ENCODE assay signal across 10 mouse cellular contexts in the genomic region with DNA sequence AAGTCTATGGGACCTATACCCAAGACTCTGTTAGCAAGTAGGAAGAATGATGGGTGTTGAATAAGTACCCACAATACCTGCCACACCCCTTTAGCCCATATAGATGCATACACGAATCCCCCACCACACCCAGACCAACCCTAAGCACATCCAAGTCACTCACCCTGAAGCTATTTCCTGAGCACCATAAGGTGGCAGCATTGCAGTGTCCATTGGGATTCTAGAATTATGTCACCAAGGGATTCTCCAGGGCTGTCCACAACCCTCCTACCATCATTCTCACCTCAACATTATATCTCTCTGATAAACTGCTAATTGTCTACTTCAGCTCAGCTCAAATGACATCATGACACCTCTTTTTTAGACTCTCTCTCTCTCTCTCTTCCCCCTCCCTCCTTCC. TPM values are rescaled to one million over a fixed set of nuclear protein-coding genes. Genes with fewer than 3 reads are reported as not detected.
DNase-seq lines count a peak whose midpoint lies in the region; ATAC-seq and TF ChIP-seq lines count a peak whose summit lies in the region.
"Had no signal": no experiment of that assay in that cellular context is flagged by ENCODE, and none has a peak within 500 bp of the region (broad histone marks: within the 10 kb centered on the region; RNA-seq: fewer than 3 reads in every experiment).

No protein-coding gene starts in this region.

- DNase-seq in cerebellum, postnatal 14 days: peak; percentile 26 to 40
- DNase-seq in liver, embryonic 14.5 days (ENCODE audit: low read depth in 3 of 3, low spot score in 3 of 3): no peak
- no peak for DNase-seq in liver
- DNase-seq in embryo, embryonic 10.5 days (ENCODE audit: low spot score): peak; percentile 60
- peak; percentile 47 for DNase-seq in lung, postnatal 36 days
- DNase-seq in urinary bladder, adult 2 months (ENCODE audit: low spot score): no peak
- no peak for DNase-seq in left cerebral cortex, adult 11 months (ENCODE audit: low spot score)

- no peaks in the 10 kb centered on the region for H3K9me3 ChIP-seq in liver, embryonic 14.5 days (ENCODE audit: control insufficient read depth, low read length)
- H3K9me3 ChIP-seq: G1E; limb, embryonic 12.5 days had no signal

- H3K27me3 ChIP-seq in liver, embryonic 14.5 days (ENCODE audit: control insufficient read depth, insufficient read depth, low read length): no peaks in the 10 kb centered on the region
- H3K27me3 ChIP-seq: limb, embryonic 12.5 days had no signal

- no peak for ATAC-seq in cerebellum, adult (ENCODE audit: insufficient number of reproducible peaks, low FRiP score, low TSS enrichment)
- ATAC-seq in liver, embryonic 14.5 days (ENCODE audit: insufficient read depth): no peak

- peak; percentile 31 for TF ChIP-seq CTCF in liver, embryonic 14.5 days (IDR thresholded peaks at IDR 0.05; ENCODE audit: low read depth)

- H3K4me3 ChIP-seq in liver, embryonic 14.5 days (ENCODE audit: insufficient read depth in 1 of 2, low read depth in 2 of 2, low read length in 2 of 2): no peak overlapping the region
- H3K4me3 ChIP-seq: limb, embryonic 12.5 days had no signal

- no peaks in the 10 kb centered on the region for H3K4me1 ChIP-seq in liver, embryonic 14.5 days (replicated peaks; ENCODE audit: control insufficient read depth in 2 of 2, insufficient read depth in 2 of 2, low read length in 1 of 2)

- no peak overlapping the region for H3K9ac ChIP-seq in liver, embryonic 14.5 days (replicated peaks)
- H3K9ac ChIP-seq: limb, embryonic 12.5 days had no signal

- WGBS in liver, embryonic 14.5 days (ENCODE audit: insufficient replicate concordance): 18% methylated on average over 1 of the region's 1 CpGs

- no peaks in the 10 kb centered on the region for H3K36me3 ChIP-seq in liver, embryonic 14.5 days (replicated peaks; ENCODE audit: control insufficient read depth, insufficient read depth, low read depth)
- H3K36me3 ChIP-seq: G1E; limb, embryonic 12.5 days had no signal

- H3K27ac ChIP-seq in liver, embryonic 14.5 days: no peak overlapping the region
- H3K27ac ChIP-seq: limb, embryonic 12.5 days had no signal

- no peak overlapping the region for H3K4me2 ChIP-seq in liver, embryonic 14.5 days (ENCODE audit: low read depth)
- H3K4me2 ChIP-seq: limb, embryonic 12.5 days had no signal

- TF ChIP-seq EP300 in liver, embryonic 14.5 days (IDR thresholded peaks at IDR 0.05; ENCODE audit: low read depth): no peak

RNA-seq across cellular contexts. Expression of a gene that starts 15.7 kb away (rescaled TPM):
- polyA plus RNA-seq in liver, embryonic 14.5 days (2012; rRNA removed): 0.10 and 0.13 TPM in 2 replicates
- polyA plus RNA-seq in liver, embryonic 14.5 days (2014; fragmentation: Nextera tagmentation; extraction: Ambion mirVana): 0.13 and 0.16 TPM in 2 replicates
- polyA plus RNA-seq in urinary bladder, adult 2 months (2012; rRNA removed): 25.9 and 28.4 TPM in 2 replicates
- polyA plus RNA-seq: G1E had no signal

Comparison
In these comparisons a context has a peak if more than half of its experiments do, and no peak if none do; other contexts are left out.
1. DNase-seq: peak in cerebellum, postnatal 14 days (2 of 2), embryo, embryonic 10.5 days (single experiment) and lung, postnatal 36 days (single experiment); none in liver, embryonic 14.5 days (0 of 3), liver (single experiment), urinary bladder, adult 2 months (single experiment) and left cerebral cortex, adult 11 months (single experiment).
2. RNA of a gene that starts 15.7 kb away (polyA plus RNA-seq): 25.9 to 28.4 TPM in urinary bladder, adult 2 months; 0.10 to 0.16 TPM in liver, embryonic 14.5 days; every median in the first group is over 10 times any median in the second.